Mouse (Mus musculus) forelimb bud, embryonic 11.5 days (tissue): ENCODE results near the gene Camkv.

ENCODE experiments used
- DNase-seq: peaks from one replicate; pipeline ENCODE4 v3.0.0-alpha.2; 2012; ENCODE audit warnings: low read depth, low spot score

Gene Camkv

DNA sequence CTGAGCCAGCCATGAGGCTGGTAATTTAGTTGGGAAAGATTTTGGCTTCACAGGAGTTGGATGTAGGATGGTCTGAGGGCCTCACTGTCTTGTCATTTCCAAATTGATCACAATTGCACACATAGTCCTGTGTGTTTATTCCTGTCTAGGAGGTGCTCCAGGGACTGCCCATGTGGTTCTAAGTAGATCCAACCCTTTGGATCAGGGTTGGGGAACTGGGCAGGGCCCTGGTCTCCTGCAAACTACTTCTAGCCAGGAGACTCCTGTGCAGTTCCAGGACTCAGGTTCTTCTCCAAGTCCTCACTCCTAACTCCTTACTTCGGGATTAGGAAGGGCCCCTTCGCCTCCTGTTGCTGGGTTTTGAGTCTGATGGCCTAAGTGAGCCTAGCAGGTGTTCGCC lies at the start of gene Camkv:
Gene Camkv, plus strand, starts transcription at position 301 of the 400 bp plus-strand sequence.
- no peak for DNase-seq

DNA sequence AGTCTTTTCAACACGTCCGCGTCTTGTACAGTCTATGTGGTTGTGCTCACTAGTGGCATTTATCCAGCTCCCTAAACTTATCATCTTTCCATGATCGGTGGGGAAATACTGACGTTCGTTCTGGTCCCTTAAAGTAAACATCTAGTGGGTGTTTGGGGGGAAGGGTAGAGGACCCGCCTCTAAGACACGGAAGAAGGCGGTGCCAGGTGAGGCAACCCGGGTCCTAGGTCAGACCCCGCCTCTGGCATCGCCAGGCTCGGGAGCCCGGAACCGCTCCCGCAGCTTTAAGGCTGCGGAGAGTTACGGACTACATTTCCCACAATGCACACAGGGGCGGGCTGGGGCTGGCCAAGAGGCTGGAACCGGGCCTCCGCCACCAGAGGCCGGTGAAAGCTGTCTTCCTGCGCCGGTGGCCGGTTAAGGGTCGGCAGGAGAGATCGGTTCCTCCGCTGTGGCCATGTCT lies 47.6 kb upstream of the Camkv start, which contains the start of gene Mon1a:
Gene Mon1a, plus strand, starts transcription at position 348 of the 463 bp plus-strand sequence.
- peak; percentile 87 for DNase-seq

DNA sequence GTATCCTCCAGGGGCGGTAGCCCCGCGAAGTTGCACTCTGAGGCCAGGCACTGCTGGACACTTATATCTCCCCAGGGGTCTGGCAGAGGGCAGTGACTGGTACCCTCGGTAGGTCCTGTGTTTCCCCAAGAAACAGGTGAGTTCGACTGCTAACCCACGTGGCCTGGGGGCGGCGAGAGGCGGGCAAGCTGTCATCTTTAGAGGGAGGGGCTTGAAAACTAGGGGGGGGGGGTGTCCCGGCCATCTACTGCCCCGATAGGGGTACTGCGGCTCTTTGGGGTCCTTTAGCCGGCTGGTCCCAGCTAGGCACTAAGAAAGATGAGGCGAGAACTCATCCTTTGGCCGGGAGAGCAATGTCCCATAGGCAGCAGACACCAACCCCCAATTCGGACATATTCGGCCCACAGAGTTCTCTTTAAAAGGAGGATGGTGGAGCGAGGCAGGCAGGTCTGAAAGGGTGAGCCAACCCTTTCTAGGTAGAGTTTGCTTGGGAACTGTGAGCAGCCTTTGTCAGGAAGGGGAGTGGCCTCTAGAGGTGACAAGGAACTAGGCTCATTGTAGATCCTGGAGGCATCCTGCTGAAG lies 47.1 kb upstream of the Camkv start:
- DNase-seq: peak; percentile 35

DNA sequence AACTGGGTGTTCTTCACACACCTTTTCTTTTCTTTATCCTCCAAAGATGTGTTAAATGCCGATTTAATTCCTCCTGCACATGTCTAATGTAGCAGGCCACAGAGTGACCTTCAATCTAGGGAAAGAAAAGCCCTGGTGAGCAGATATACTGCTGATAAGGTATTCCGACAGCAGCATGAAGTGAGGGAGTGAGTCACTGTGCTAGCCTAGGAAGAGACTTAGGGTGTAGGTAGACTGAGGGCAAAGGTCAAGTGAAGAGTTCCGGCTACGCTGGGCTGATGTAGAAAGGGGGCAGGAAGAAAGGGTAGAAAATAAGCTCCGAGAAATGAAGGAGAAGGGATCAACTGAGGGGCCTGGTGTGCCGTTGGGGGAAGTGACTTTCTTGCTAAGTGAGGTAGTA lies 45.2 kb upstream of the Camkv start:
- DNase-seq: no peak

DNA sequence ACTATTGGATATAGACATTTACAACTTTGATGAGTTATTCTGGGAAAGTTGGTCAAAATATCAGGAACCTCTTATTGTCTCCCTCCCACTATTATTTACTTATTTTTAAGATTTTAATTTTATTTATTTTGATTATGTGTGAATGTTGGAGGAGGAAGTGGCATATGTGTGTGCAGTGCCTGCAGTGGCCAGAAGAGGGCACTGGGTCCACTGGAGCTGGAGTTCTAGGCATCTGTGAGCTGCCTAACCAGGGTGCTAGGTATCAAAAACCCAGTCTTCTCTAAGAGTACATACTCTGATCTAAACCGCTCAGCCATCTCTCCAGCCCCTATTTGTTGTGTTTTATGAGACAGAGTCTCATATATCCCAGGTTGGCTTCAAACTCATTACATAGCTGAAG lies 44.5 kb upstream of the Camkv start:
- no peak for DNase-seq

DNA sequence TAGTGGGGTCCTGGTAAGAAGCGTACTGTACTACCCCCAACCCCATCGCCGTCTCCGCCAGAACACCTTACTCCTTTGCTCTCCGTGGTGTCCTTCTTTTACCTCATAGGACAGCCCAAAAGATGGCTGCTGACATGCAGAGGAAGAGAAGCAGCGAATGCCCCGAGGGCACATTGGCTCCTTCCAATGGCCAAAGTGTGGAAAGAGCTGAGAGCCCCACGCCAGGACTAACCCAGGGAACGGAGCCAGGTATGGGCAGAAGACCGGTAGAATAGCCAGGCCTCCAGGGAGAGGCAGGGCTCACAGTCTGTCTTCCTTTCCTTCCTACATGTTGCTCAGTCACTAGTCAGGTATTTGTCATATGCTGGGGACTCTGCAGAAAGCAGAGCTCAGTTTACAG lies 36.9 kb upstream of the Camkv start:
- DNase-seq: no peak

DNA sequence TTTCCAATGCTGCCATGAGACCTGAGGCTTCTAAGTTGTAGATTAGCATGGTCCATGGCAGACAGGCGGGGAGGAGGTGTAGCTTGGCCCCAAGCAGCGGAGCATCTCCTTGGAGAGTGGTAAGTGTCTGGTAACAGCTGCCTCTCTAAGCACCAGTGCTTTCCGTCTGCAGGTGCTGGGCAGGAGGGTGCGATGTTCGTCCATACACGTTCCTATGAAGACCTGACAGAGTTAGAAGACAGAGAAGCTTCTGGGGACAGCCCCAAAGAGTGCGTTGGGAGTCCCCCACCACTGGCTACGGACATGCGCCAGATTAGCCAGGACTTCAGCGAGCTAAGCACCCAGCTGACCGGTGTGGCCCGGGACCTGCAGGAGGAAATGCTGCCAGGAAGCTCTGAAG lies 35.6 kb upstream of the Camkv start:
- DNase-seq: no peak

DNA sequence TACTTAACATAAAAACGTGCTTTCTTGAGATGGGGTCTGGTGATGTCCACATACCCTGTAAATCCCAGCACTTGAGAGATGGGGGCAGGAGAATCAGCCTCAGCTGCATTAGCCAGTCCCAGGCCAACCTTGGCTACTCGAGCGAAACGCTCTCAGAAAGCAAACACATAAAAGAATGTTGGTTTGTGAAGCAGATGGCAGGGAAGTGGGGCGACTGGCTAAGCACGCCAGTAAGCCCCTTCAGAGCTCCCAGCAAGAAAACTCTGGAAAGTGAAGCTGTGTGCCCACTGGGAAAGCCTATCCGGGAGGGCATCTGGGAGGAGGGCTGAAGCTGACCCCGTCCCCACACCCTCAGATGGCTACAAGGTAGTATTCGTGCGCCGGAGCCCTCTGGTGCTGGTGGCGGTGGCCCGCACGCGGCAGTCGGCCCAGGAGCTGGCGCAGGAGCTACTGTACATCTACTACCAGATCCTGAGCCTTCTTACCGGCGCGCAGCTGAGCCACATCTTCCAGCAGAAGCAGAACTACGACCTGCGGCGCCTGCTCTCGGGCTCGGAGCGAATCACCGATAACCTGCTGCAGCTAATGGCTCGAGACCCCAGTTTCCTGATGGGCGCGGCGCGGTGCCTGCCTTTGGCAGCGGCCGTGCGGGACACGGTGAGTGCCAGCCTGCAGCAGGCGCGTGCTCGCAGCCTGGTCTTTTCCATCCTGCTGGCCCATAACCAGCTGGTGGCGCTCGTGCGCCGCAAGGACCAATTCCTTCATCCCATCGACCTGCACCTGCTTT lies 34.4 kb upstream of the Camkv start:
- peak; percentile 88 for DNase-seq

DNA sequence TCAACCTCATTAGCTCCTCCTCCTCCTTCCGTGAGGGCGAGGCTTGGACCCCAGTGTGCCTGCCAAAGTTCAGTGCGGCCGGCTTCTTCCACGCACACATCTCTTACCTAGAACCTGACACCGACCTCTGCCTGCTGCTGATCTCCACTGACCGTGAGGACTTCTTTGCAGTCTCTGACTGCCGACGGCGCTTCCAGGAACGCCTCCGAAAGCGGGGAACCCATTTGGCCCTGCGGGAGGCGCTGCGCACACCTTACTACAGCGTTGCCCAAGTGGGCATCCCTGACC lies 33.9 kb upstream of the Camkv start:
- no peak for DNase-seq

DNA sequence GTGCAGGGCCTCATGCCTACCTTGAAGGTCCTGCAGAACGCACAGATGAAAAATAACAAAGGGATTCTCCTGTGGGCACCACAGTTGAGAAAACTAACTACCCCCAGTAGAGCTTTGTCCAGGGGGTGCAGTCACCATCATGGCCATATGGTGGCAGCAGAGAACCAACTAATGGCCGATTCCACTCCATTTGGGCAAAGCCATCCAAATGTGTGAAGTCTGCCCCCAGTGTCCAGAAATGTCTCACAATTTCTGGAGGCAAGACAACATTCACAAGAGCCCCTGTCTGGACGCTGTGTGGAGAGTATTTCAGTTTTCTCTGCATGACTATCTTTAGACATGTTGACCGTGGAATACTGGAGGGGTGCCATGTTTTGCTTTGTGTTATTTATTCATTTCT lies 30.7 kb upstream of the Camkv start:
- peak; percentile 89 for DNase-seq

DNA sequence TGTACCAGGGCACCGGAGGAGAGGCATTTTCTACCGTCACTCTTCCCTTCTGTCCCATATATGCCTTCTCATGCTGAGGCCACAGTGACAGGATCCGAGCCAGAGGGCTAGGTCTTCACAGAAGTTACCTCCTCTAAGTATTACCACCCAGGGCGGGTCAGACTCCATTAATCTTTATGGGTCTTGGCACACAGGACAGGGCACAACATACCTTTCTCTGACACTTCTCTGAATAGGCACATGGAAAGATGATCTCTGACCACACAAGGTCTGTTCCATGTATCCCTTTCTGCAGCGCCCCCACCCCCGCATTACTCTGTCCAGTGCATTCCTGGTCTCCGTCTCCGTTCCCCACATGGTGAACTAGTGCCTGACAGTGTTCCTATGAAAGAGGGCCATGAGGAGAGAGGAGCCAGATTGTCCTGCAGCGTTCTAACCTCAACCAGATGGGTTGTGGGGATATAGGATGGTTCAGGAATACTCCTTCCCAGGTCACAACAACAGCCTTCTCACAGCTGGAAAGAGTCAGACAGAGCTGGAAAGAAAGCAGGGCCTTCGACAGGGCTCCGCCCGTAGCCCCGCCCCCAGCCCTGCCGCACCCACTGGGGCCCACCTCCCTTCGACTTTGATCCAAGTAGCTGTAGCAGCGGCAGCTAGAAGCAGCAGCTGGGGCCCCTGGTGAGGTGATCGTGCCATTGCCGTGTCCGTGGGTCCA lies 29.1 kb upstream of the Camkv start, which contains the start of gene Mst1r:
Gene Mst1r, plus strand, starts transcription at position 622 of the 715 bp plus-strand sequence.
- peak; percentile 74 for DNase-seq

DNA sequence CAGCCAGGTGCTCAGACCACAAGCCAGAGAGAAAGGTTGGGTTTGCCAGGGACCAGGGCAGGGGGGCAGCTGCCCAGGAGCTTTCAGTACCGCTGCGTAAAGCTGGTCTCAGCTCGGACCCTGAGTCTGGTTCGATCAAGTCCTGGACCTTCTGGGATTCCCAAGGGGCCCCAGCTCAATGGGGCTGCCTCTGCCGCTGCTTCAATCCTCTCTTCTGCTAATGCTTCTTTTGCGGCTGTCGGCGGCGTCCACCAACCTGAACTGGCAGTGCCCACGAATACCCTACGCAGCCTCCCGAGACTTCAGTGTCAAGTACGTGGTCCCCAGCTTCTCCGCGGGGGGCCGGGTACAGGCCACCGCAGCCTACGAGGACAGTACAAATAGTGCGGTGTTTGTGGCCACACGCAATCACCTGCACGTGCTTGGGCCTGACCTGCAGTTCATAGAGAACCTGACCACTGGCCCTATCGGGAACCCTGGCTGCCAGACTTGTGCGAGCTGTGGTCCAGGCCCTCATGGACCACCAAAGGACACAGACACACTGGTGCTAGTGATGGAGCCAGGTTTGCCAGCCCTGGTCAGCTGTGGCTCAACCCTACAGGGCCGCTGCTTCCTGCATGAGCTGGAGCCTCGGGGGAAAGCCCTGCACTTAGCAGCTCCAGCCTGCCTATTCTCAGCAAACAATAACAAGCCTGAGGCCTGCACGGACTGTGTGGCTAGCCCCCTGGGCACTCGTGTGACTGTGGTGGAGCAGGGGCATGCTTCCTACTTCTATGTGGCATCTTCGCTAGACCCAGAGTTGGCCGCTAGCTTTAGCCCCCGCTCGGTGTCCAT lies 28.3 kb upstream of the Camkv start:
- no peak for DNase-seq

DNA sequence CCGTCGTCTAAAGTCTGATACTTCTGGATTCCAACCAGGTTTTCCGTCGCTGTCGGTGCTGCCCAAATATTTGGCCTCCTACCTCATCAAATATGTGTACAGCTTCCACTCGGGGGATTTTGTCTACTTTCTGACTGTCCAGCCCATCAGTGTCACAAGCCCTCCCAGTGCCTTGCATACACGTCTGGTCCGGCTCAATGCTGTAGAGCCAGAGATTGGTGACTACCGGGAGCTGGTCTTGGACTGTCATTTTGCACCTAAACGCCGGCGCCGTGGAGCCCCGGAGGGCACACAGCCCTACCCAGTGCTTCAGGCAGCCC lies 27.7 kb upstream of the Camkv start:
- no peak for DNase-seq

DNA sequence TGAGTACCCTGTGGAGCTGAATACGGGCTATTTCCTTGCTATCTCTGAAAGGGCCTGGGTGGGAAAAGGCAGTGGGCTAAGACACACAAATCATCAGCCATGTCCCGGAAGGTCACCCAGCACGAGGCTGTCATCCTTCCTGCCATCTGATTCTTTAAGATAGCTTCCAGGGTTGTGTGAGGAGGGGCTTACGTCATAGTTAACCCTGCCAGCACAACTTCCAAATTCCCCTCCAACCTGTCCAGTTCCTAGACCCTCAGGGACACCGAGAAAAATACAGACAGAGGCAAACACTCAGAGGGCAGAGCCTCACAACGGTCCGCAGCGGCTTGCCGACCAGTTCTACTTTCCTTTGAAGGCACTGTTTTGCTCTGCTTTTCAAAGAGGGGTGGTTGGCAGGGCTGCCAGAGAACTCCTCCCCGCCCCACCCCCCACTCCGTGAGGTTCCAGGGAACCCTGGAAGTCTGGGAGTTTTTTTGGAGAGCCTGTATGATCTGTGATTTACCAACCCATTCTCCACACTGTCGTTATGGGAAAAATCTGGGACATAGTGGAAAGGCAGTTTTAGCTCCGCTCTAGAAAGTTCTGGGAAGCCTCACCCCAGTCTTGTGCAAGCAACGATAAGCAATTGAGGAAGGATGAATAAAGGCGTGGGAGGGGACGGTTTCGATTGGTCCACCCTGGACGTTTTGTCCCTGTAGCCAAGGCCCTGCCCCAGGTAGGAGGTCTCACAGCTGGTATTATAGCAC lies 26.9 kb upstream of the Camkv start:
- no peak for DNase-seq

DNA sequence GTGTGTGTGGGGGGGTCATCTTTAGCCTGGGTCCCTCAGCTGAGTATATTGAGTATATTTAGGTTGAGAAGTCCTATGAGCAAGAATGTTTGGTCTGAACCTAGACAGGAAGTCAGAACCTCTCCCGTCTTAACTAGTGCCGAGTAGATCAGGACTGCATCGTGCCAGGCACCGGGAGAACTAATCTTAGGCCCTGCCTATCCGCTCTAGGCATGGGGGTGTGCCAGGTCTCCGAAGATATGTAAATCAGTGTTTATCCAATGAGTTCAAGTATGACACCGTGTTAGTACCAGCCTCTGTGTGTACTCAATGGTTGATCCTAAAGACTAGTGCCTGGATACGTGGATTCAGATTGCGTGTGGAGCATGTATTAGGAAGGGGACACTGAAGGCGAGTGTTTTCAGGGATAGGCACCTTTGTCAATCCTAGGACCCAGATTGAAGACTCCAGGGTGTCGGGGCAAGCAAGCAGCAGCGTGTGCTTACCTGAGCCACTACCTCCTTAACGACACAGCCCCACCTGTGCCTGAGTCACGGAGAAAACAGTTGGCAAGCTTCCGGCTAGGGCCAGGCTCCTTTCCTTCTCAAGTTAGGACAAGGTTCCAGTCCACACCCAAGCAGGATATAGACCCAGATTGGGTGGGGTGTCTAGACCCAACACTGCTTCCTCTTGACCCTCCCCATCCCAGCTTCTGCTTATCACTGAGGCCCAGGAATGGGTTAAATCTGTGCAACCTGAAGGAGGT lies 25.3 kb upstream of the Camkv start:
- DNase-seq: no peak

DNA sequence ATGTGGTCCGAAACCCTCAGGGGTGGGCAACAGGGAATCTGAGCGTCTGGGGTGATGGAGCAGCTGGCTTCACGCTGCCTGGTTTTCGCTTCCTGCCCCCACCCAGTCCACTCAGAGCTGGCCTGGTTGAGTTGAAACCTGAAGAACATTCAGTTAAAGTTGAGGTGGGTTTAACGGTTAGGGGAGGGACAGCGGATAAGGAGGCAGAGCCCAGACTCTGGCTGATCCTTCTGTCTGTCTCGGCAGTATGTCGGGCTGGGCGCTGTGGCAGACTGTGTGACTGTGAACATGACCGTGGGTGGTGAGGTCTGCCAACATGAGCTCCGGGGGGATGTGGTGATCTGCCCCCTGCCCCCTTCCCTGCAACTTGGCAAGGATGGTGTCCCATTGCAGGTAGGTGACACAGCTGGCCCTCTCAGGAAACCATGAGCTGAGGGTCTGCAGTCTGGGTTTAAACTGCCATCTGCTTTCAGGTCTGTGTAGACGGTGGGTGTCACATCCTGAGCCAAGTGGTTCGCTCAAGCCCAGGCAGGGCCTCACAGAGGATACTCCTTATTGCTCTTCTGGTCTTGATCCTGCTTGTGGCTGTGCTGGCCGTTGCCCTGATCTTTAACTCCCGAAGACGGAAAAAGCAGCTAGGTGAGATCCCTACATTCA lies 20.6 kb upstream of the Camkv start:
- DNase-seq: no peak

DNA sequence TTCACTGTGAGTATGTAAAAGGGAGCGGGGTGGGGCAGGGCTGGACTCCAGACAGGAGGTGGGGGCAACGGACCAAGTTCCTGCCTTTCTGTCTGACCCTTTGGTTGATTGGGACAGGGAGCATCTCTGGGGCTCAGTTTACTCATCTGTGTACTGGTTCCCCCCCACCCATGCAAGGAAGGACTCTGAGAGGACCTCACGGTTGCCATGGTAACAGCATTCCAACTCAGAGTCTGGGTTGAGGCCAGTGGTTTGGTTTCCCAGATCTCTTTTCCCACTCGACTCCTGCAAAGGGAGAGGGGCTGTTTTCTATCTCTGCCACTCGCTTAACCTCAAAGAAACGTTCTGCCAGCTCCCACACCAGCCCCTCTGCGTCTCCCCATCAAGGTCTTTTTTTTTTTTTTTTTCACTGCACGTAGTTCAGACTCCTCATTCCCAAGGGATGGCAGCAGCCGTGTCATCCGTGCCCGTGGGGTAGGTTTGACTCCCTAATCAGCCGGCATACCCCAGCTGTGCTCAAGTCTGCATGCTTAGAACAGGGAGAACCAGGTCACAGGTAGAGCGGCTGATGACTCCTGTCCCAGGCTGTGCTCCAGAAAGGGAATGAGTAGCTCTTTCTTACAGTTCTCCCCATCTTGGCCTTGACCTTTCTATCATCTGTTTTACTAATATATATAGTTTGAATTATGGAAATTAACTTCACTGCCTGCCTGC lies 17.4 kb upstream of the Camkv start:
- DNase-seq: peak; percentile 66

DNA sequence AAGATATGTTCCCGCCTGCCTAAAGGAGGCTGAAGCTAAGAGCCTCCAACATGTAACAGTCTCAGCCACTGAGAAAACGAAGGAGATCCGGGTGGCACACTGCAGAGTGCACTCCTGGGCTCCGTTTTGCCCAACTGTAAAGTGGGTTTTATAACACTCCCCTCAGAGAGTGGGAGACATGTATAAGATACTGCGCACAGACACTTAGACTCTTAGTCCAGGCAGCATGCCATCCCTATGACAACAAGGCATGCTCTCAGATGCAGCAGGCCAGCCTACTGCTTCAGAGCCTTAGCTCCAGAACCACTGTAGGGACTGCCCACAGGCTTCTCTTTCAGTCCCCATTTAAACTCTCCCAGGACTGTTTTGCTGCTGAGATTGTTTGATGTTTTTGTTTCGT lies 16.6 kb upstream of the Camkv start:
- no peak for DNase-seq

DNA sequence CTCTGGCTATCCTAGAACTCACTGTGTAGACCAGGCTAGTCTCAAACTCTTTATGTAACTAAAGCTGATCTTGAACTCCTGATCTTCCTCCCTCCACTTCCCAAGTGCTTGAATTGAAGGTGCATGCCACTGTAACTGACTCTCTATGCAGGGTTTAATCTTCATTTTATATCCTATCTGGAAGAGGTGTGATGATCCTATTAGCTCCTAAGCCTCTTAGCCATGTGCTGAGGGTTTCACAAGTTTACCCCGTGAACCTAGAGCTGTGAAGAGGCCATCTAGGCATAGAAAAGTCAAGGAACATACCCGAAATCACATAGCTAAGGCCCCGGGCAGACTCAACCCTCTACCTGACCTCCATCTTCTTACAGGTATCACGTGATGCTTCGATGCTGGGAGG lies 16.0 kb upstream of the Camkv start:
- no peak for DNase-seq
